Mouse (Mus musculus) adrenal gland, postnatal 4 days (tissue): ENCODE measurements around the gene Ddx47. TPM values are rescaled to one million over a fixed set of nuclear protein-coding genes. Genes with fewer than 3 reads are reported as not detected.
A peak's percentile ranks its signal among the peaks of the same experiment; 100 is the strongest.

ENCODE experiments used
- DNase-seq, 2 experiments: peaks; one replicate each; pipeline ENCODE4 v3.0.0; 2021 to 2022; ENCODE audit warnings: low spot score in 2 of 2, mixed read lengths in 2 of 2
- long read RNA-seq, 2 experiments: library from polyadenylated mRNA; stranded (forward); transcript quantifications; one replicate each; pipeline ENCODE4 v2.0.0; 2021
- total RNA-seq, 2 experiments: library from RNA; stranded (reverse); gene quantifications; 2 replicates each; pipeline ENCODE4 v1.2.3; 2021

Ddx47 gene
- total RNA-seq = 10 to 100 TPM; 74.1 to 84.0 TPM
- long read RNA-seq, experiment 1, transcript Ddx47-201 (12 exons, 1,764 nt) = major isoform, 29 of 43 reads
- long read RNA-seq, experiment 1, partial matches to known transcripts = 7 of 43 reads
- long read RNA-seq, experiment 1, other reads (novel, unspliced or antisense) = 7 of 43 reads
- long read RNA-seq, experiment 2, full-length matches to known transcripts = 63 of 83 reads
- long read RNA-seq, experiment 2, partial matches to known transcripts = 8 of 83 reads
- long read RNA-seq, experiment 2, other reads (novel, unspliced or antisense) = 12 of 83 reads

- DNase-seq = peak; percentile 78 to 91
Observed at GRCm38 (mm10) chr6:135011048-135011733, at the start of gene Ddx47. Gene Ddx47, plus strand, starts transcription at chr6:135011612.

GRCm38 (mm10) chr6:134961858-134962517 is 49.4 kb upstream of the Ddx47 start:
- no peak for DNase-seq

GRCm38 (mm10) chr6:134962518-134962893 is 48.9 kb upstream of the Ddx47 start:
- DNase-seq = no peak

GRCm38 (mm10) chr6:134963910-134964309 is 47.5 kb upstream of the Ddx47 start:
- DNase-seq = no peak

- no peak for DNase-seq
Observed at GRCm38 (mm10) chr6:134966681-134967080, 44.7 kb upstream of the Ddx47 start.

GRCm38 (mm10) chr6:134968326-134968725 is 43.1 kb upstream of the Ddx47 start:
- no peak for DNase-seq

GRCm38 (mm10) chr6:134969498-134969897 is 41.9 kb upstream of the Ddx47 start:
- no peak for DNase-seq

GRCm38 (mm10) chr6:134972096-134972495 is 39.3 kb upstream of the Ddx47 start:
- DNase-seq = no peak

GRCm38 (mm10) chr6:134976628-134977027 is 34.8 kb upstream of the Ddx47 start:
- DNase-seq = no peak

GRCm38 (mm10) chr6:134981231-134982062 is 30.0 kb upstream of the Ddx47 start, which contains the start of gene Apold1:
Gene Apold1, plus strand, starts transcription at chr6:134981718.
- DNase-seq = no peak

GRCm38 (mm10) chr6:134983529-134984370 is 27.7 kb upstream of the Ddx47 start:
- DNase-seq = peak; percentile 73 to 77

- DNase-seq = no peak
Observed at GRCm38 (mm10) chr6:134984748-134985147, 26.7 kb upstream of the Ddx47 start.

- DNase-seq = no peak
Observed at GRCm38 (mm10) chr6:134988377-134988776, 23.0 kb upstream of the Ddx47 start.

- no peak for DNase-seq
Observed at GRCm38 (mm10) chr6:134990674-134991073, 20.7 kb upstream of the Ddx47 start.

- DNase-seq = no peak
Observed at GRCm38 (mm10) chr6:134994031-134994651, 17.3 kb upstream of the Ddx47 start.

- DNase-seq = no peak
Observed at GRCm38 (mm10) chr6:134994985-134995384, 16.4 kb upstream of the Ddx47 start.

GRCm38 (mm10) chr6:134996918-134997317 is 14.5 kb upstream of the Ddx47 start:
- no peak for DNase-seq

- DNase-seq = no peak
Observed at GRCm38 (mm10) chr6:134998076-134998475, 13.3 kb upstream of the Ddx47 start.

GRCm38 (mm10) chr6:134998781-134999180 is 12.6 kb upstream of the Ddx47 start:
- DNase-seq = no peak

- no peak for DNase-seq
Observed at GRCm38 (mm10) chr6:135000272-135000671, 11.1 kb upstream of the Ddx47 start.
